19 mouse cellular contexts compared by ENCODE assay signal in genomic region chr7:84884530-84884929, GRCm38 (mm10). TPM values are rescaled to one million over a fixed set of nuclear protein-coding genes. Genes with fewer than 3 reads are reported as not detected.
DNase-seq lines count a peak whose midpoint lies in the region; ATAC-seq and TF ChIP-seq lines count a peak whose summit lies in the region.
"Had no signal": no experiment of that assay in that cellular context is flagged by ENCODE, and none has a peak within 500 bp of the region (broad histone marks: within the 10 kb centered on the region; RNA-seq: fewer than 3 reads in every experiment).

No protein-coding gene starts in this region.

- no peak overlapping the region for H3K9ac ChIP-seq in kidney, embryonic 15.5 days
- H3K9ac ChIP-seq in midbrain, postnatal 0 days (replicated peaks; ENCODE audit: low read length, poor library complexity, severe bottlenecking): no peak overlapping the region
- H3K9ac ChIP-seq in midbrain, embryonic 13.5 days (replicated peaks): no peak overlapping the region
- no peak overlapping the region for H3K9ac ChIP-seq in stomach, postnatal 0 days (ENCODE audit: low read length)
- H3K9ac ChIP-seq: liver, postnatal 0 days; neural tube, embryonic 15.5 days; stomach, embryonic 15.5 days had no signal

- no peaks in the 10 kb centered on the region for H3K9me3 ChIP-seq in kidney, embryonic 15.5 days (replicated peaks)
- H3K9me3 ChIP-seq in midbrain, postnatal 0 days (ENCODE audit: low read length): 0 out of 2 replicates have a peak, but pooled peaks cover 3% of the 10 kb centered on the region
- 0 out of 2 replicates have a peak, but pooled peaks cover 3% of the 10 kb centered on the region for H3K9me3 ChIP-seq in midbrain, embryonic 13.5 days
- H3K9me3 ChIP-seq in stomach, postnatal 0 days (ENCODE audit: control insufficient read depth, low read length): no peaks in the 10 kb centered on the region
- H3K9me3 ChIP-seq: neural tube, embryonic 15.5 days; stomach, embryonic 15.5 days had no signal

- H3K27ac ChIP-seq in kidney, adult 2 months (ENCODE audit: insufficient read depth, low read depth, low read length): no peak overlapping the region
- no peak overlapping the region for H3K27ac ChIP-seq in kidney, embryonic 15.5 days
- no peak overlapping the region for H3K27ac ChIP-seq in midbrain, postnatal 0 days (ENCODE audit: low read depth, low read length)
- H3K27ac ChIP-seq in midbrain, embryonic 13.5 days: no peak overlapping the region
- no peak overlapping the region for H3K27ac ChIP-seq in stomach, postnatal 0 days (replicated peaks)
- H3K27ac ChIP-seq: neural tube, embryonic 15.5 days; stomach, embryonic 15.5 days had no signal

- WGBS in kidney, adult 2 months: 33% methylated on average over 1 of the region's 1 CpGs
- 63% methylated on average over 1 of the region's 1 CpGs for WGBS in kidney, embryonic 15.5 days
- WGBS in midbrain, postnatal 0 days: 44% methylated on average over 1 of the region's 1 CpGs
- 74% methylated on average over 1 of the region's 1 CpGs for WGBS in midbrain, embryonic 13.5 days
- WGBS in stomach, postnatal 0 days: 56% methylated on average over 1 of the region's 1 CpGs

- ATAC-seq in kidney, embryonic 15.5 days (replicated peaks; ENCODE audit: low FRiP score): no peak
- no peak for ATAC-seq in midbrain, postnatal 0 days (ENCODE audit: low FRiP score)
- no peak for ATAC-seq in midbrain, embryonic 13.5 days
- no peak for ATAC-seq in stomach, postnatal 0 days (ENCODE audit: low FRiP score, low TSS enrichment)
- ATAC-seq: liver, postnatal 0 days; midbrain, embryonic 16.5 days had no signal

- H3K4me1 ChIP-seq in kidney, adult 2 months (ENCODE audit: control insufficient read depth, insufficient read depth, low read length): no peaks in the 10 kb centered on the region
- H3K4me1 ChIP-seq in kidney, embryonic 15.5 days: no peaks in the 10 kb centered on the region
- H3K4me1 ChIP-seq in midbrain, postnatal 0 days (ENCODE audit: insufficient read depth, low read length): no peaks in the 10 kb centered on the region
- H3K4me1 ChIP-seq in midbrain, embryonic 13.5 days (replicated peaks): no peaks in the 10 kb centered on the region
- H3K4me1 ChIP-seq in stomach, postnatal 0 days (replicated peaks; ENCODE audit: control insufficient read depth, insufficient read depth): no peaks in the 10 kb centered on the region
- H3K4me1 ChIP-seq: neural tube, embryonic 15.5 days; stomach, embryonic 15.5 days had no signal

- TF ChIP-seq CTCF in kidney, adult 2 months (conservative IDR thresholded peaks at IDR 0.05; ENCODE audit: insufficient read depth, insufficient read length, low read depth, low read length): no peak
- TF ChIP-seq CTCF in midbrain, postnatal 0 days (IDR thresholded peaks at IDR 0.05): peak; percentile 62
- peak; percentile 55 for TF ChIP-seq CTCF in stomach, postnatal 0 days (IDR thresholded peaks at IDR 0.05; ENCODE audit: low read depth)

- no peak overlapping the region for H3K4me2 ChIP-seq in kidney, embryonic 15.5 days
- no peak overlapping the region for H3K4me2 ChIP-seq in midbrain, postnatal 0 days (ENCODE audit: low read depth, low read length, poor library complexity, severe bottlenecking)
- no peak overlapping the region for H3K4me2 ChIP-seq in midbrain, embryonic 13.5 days (replicated peaks)
- H3K4me2 ChIP-seq in stomach, postnatal 0 days (replicated peaks; ENCODE audit: low read depth): no peak overlapping the region
- H3K4me2 ChIP-seq: neural tube, embryonic 15.5 days; stomach, embryonic 15.5 days had no signal

- no peak for TF ChIP-seq EP300 in stomach, postnatal 0 days (optimal IDR thresholded peaks at IDR 0.05)

- no peak for TF ChIP-seq POLR2A in kidney, adult 2 months (IDR thresholded peaks at IDR 0.05; ENCODE audit: low read depth, low read length)

- DNase-seq in kidney, adult 2 months: peak; percentile 25
- peak; percentile 35 for DNase-seq in midbrain, postnatal 0 days (ENCODE audit: low spot score)
- DNase-seq in WW6 (ENCODE audit: low read depth, low spot score): peak; percentile 14
- no peak for DNase-seq in stomach, postnatal 0 days (ENCODE audit: low spot score)
- DNase-seq in adrenal gland, postnatal 4 days (ENCODE audit: low spot score in 2 of 2): no peak
- DNase-seq: adrenal gland, postnatal 25 days; cerebellum, adult 9-11 months; gastrocnemius, postnatal 14 days; heart, postnatal 36 days; liver, postnatal 0 days; right cerebral cortex, postnatal 4 days; thymus, postnatal 4 days had no signal

- H3K36me3 ChIP-seq in kidney, adult 2 months (ENCODE audit: control insufficient read depth, insufficient read depth, low read length): no peaks in the 10 kb centered on the region
- H3K36me3 ChIP-seq in kidney, embryonic 15.5 days: no peaks in the 10 kb centered on the region
- no peaks in the 10 kb centered on the region for H3K36me3 ChIP-seq in midbrain, postnatal 0 days (ENCODE audit: insufficient read depth, low read length)
- H3K36me3 ChIP-seq in midbrain, embryonic 13.5 days: no peaks in the 10 kb centered on the region
- H3K36me3 ChIP-seq in stomach, postnatal 0 days (ENCODE audit: control insufficient read depth, insufficient read depth, low read length): no peaks in the 10 kb centered on the region
- H3K36me3 ChIP-seq: neural tube, embryonic 15.5 days; stomach, embryonic 15.5 days had no signal

- no peaks in the 10 kb centered on the region for H3K27me3 ChIP-seq in kidney, adult 2 months (replicated peaks; ENCODE audit: control insufficient read depth, insufficient read depth, low read length)
- H3K27me3 ChIP-seq in kidney, embryonic 15.5 days: no peaks in the 10 kb centered on the region
- no peaks in the 10 kb centered on the region for H3K27me3 ChIP-seq in midbrain, postnatal 0 days (ENCODE audit: insufficient read depth, low read length)
- no peaks in the 10 kb centered on the region for H3K27me3 ChIP-seq in midbrain, embryonic 13.5 days
- H3K27me3 ChIP-seq in stomach, postnatal 0 days (ENCODE audit: control insufficient read depth, insufficient read depth, low read length): no peaks in the 10 kb centered on the region
- H3K27me3 ChIP-seq: neural tube, embryonic 15.5 days; stomach, embryonic 15.5 days had no signal

- H3K4me3 ChIP-seq in kidney, adult 2 months (ENCODE audit: insufficient read depth, low read depth, low read length): no peak overlapping the region
- no peak overlapping the region for H3K4me3 ChIP-seq in kidney, embryonic 15.5 days (replicated peaks)
- H3K4me3 ChIP-seq in midbrain, postnatal 0 days (ENCODE audit: low read depth, low read length): no peak overlapping the region
- H3K4me3 ChIP-seq in midbrain, embryonic 13.5 days (replicated peaks): no peak overlapping the region
- H3K4me3 ChIP-seq in stomach, postnatal 0 days (ENCODE audit: low read depth, low read length): no peak overlapping the region
- H3K4me3 ChIP-seq: neural tube, embryonic 15.5 days; stomach, embryonic 15.5 days had no signal

RNA-seq across cellular contexts. Expression of gene Olfr291, which starts 31.2 kb away (rescaled TPM):
- not detected in 2 replicates for polyA plus RNA-seq in kidney, adult 2 months (2012; rRNA removed)
- polyA plus RNA-seq in kidney, embryonic 15.5 days (2015; fragmentation: Nextera tagmentation; extraction: Ambion mirVana): not detected in 2 replicates
- not detected in 2 replicates for total RNA-seq in midbrain, postnatal 0 days (2014; rRNA removed)
- not detected in 2 replicates for polyA plus RNA-seq in midbrain, postnatal 0 days (2015; fragmentation: Nextera tagmentation; extraction: Ambion mirVana)
- not detected in 2 replicates for polyA plus RNA-seq in midbrain, embryonic 13.5 days (2015; fragmentation: Nextera tagmentation; extraction: Ambion mirVana)
- polyA plus RNA-seq in stomach, postnatal 0 days (2015; fragmentation: Nextera tagmentation; extraction: Ambion mirVana): not detected in 2 replicates
- total RNA-seq in adrenal gland, postnatal 4 days (2021): not detected
- total RNA-seq: adrenal gland, postnatal 25 days; gastrocnemius, postnatal 14 days; heart, postnatal 36 days; left cerebral cortex, postnatal 25 days had no signal
- polyA plus RNA-seq: large intestine, adult 2 months; liver, postnatal 0 days; midbrain, embryonic 16.5 days; neural tube, embryonic 15.5 days; stomach, embryonic 15.5 days had no signal

Comparison
In these comparisons a context has a peak if more than half of its experiments do, and no peak if none do; other contexts are left out.
1. DNase-seq: peak in kidney, adult 2 months (single experiment), midbrain, postnatal 0 days (single experiment) and WW6 (single experiment); none in stomach, postnatal 0 days (single experiment) and adrenal gland, postnatal 4 days (0 of 2).